Mouse (Mus musculus) spleen, adult 18-20 months (tissue): Measurements from ENCODE around the gene Ifi47.
A peak's percentile ranks its signal among the peaks of the same experiment; 100 is the strongest.
"Not testable (repeated sequence)": the region's sequence is repeated elsewhere in the genome, so short reads cannot be mapped to it uniquely, and the experiment has no call there.

ENCODE experiments used
- DNase-seq, 2 experiments: peaks; one replicate each; pipeline ENCODE4 v3.0.0; 2022; ENCODE audit warnings: mixed read lengths in 2 of 2

Gene Ifi47

DNA sequence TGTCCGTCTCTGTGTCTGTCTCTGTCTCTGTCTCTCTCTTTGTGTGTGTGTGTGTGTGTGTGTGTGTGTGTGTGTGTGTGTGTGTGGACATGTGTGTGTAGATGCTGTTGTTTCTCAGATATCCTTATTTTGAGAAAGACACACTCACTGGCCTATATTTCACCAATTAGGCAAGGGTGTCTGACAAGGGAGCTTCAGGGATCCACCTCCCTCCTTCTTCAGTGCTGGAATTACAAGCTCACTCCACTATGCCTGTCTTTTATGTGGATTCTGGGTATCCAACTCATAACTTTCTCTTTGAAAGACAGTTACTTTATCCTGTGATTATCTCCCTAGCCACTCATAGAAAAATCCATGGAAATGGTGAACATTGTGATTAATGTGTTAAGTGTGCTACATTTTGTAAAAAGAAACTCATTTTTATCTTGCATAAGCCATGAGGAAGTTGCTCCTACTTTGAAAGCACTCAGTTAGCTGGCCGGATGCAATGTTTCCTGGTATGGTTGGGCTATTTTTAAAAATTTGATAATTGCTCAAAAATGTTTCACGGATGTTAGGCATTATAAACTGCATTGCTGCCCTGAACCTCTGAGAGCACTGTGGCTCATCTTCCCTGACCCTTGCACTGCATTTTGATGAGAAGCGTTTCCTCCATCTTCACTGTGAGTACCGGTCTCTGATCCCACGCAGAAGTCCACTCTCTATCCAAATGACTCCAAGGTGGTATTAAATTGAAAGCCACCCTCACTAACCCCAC lies at the start of gene Ifi47:
TSS of gene Ifi47 (plus strand) at position 587 of the 757 bp plus-strand sequence.
- not testable (repeated sequence) for DNase-seq

DNA sequence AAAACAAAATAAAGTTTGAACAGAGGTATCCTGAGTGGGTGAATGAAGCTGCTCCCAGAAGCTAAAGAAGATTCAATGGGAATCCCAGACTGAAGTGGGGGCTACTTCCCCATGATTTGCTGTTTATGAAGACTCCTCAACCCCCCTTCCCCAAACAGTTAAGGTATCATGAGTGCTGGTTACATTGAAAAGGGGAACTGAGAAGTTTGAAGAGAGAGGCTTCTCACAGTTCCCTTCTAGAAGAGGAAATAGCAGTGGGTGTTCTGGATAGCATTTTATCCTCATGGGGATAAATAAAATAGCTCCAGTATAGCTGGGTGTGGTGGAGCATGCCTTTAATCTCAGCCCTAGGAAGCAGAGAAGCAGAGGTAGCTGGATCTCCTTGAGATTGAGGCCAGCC lies 26.3 kb upstream of the Ifi47 start:
- DNase-seq = not testable (repeated sequence)

DNA sequence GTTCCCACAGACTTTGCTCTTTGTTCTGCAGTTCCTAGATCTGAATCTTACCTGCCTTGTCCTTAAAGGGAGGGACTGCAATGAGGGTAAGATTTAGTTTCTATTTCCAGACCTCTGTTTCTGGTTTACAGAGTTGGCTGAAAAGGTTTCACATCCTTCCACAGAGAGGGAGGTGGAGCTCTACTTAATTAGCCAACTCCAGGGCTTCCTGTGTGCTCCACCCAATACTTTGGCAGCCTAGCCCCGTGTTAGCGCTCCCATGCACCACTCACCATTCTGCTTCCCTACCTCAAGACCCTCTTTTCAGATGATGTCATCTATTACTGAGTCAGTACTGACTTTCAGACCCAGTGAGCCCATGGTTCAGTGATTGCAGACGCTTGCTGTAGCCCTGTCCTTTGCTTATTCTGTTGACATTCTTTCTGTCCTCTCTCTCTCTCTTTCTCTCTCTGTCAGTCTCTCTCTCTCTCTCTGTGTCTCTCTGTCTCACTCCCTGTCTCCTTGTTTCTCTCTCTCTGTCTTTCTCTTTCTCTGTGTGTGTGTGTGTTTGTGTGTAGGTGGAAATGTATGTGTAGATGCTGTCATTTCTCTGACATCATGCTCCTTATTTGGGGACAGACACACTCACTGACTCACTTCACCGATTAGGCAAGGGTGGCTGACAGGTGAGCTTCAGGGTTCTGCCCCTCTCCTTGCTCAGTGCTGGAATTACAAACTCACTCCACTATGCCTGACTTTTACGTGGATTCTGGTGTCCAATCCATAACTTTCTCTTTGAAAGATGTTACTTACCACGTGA lies 25.1 kb upstream of the Ifi47 start, which contains the start of gene 9930111J21Rik2:
TSS of gene 9930111J21Rik2 (minus strand) at position 150 of the 799 bp plus-strand sequence.
- not testable (repeated sequence) for DNase-seq

- DNase-seq = not testable (repeated sequence)
Measured at GRCm38 (mm10) chr11:49051894-49052293, 24.5 kb upstream of the Ifi47 start.

DNA sequence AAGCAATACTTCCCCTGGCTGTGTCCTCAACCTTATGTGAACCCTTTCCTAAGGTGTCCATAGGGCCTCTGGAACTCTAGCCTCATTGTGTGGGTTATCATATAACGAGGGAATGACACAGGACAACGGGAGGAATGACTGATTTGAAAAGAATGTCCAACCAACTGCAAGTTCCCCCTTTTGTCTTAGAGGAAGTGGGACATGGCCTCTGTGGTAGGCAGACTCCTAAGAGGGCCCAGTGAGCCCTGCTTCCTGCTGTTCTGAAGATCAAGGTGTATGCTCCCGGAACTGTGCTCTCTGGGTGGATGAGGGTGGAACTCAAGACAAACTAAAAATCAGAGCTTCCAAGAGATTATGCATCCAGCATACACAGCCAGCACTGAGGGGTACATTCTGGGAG lies 16.3 kb upstream of the Ifi47 start:
- not testable (repeated sequence) for DNase-seq

DNA sequence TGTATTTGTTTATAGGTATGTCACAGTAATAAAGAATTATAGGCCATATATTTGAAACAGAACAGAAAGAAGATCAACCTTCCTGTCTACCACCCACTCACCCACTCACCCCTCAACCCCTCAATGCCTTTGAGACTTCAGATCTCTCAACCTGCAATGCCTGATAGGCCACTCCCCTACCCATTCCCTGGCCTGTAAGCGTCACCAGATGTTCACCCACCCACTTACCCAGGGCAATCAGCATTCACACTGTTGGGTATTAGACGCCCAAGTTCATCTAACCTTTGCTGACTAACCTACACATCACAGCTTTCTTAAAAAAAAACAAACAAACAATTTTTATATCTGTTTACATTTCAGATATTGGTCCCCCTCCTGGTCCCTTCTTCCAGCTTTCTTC lies 14.5 kb upstream of the Ifi47 start:
- DNase-seq = peak in 1 of 2 experiments; percentile 1

- DNase-seq = not testable (repeated sequence)
Measured at GRCm38 (mm10) chr11:49063713-49064469, 12.5 kb upstream of the Ifi47 start, which contains the start of gene Tgtp2. TSS of gene Tgtp2 (minus strand) at chr11:49064206.

GRCm38 (mm10) chr11:49068358-49068757 lies 8.0 kb upstream of the Ifi47 start:
- no peak for DNase-seq

- DNase-seq = no peak
Measured at GRCm38 (mm10) chr11:49077012-49077411, 625 bp downstream of the Ifi47 start.

DNA sequence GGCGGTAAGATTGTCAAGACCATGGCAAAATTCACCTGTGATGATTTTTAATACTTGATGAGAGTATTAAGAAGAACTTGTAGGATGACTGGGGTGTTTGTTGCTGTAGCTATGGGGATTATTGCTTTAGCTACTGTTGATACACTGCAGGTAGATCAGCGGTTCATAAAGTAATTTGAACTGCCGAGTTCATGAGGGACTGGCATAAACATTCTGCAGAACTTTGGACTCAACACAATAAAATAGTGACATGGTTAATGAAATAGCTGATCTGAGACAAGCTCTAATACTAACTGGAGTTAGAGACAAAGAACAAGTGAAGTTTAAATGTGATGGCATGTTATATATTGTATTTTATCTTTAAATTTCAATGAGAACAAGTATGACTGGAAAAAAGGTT lies 2.3 kb downstream of the Ifi47 start:
- no peak for DNase-seq

DNA sequence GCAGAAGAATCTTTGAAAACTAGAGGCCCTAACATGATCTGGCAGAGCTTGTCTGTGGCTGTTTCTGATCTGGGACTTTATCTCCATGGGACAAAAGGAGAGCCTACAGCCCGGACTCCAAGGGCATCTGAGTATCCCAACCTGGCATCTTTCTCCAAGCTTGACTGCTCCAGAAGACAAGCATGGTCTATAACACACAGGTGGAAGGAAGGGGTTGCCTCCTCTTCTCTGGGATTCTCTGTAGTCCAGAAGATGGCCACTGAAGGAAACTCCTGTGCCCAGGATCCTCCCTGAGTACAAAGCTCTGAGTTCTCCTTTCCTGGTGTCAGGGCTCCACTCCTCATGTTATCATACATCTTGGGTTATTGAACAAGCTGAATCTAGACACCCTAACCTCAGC lies 4.2 kb downstream of the Ifi47 start:
- DNase-seq = peak in 1 of 2 experiments; percentile 12

GRCm38 (mm10) chr11:49081356-49081755 lies 5.0 kb downstream of the Ifi47 start:
- DNase-seq = peak in 1 of 2 experiments; percentile 3

GRCm38 (mm10) chr11:49081886-49082285 lies 5.5 kb downstream of the Ifi47 start:
- peak in 1 of 2 experiments; percentile 2 for DNase-seq

GRCm38 (mm10) chr11:49083146-49083545 lies 6.8 kb downstream of the Ifi47 start:
- no peak for DNase-seq

DNA sequence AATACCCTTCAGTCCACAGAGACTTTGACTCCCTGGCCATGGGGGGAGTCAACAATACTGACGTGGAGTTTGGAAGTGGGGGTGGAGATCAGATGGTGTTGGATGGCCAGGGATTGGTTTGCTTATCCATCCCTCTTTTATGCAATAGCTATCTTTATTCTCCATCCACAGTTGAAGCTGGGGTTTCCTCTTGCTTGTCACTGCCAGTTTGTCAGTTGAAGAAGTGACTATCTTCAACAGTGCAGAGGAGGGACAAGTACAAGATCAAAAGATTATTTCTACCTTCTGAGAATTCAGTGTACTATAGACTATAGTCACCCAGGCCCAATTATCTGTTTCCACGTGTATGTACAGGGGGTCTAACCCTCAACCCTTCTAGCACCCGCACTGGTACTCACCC lies 7.4 kb downstream of the Ifi47 start:
- DNase-seq = no peak

DNA sequence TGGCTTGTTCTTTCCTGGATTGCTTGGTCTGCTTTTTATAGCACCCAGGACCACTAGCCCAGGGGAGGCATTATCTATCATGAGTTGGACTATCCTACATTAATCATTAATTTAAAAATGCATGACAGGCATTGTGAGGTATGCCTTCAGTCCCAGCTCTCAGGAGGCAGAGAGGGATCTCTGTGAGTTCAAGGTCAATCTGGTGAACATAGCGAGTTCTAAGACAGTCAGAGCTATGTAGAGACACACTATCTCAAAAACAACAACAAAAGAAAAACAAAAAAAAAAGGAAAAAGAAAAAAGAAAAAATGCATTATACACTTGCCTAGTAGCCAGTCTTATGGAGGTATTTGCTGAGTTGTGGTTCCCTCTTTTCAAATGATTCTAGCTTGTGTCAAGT lies 8.0 kb downstream of the Ifi47 start:
- DNase-seq = no peak

GRCm38 (mm10) chr11:49084875-49085274 lies 8.5 kb downstream of the Ifi47 start:
- peak in 1 of 2 experiments; percentile 30 for DNase-seq

DNA sequence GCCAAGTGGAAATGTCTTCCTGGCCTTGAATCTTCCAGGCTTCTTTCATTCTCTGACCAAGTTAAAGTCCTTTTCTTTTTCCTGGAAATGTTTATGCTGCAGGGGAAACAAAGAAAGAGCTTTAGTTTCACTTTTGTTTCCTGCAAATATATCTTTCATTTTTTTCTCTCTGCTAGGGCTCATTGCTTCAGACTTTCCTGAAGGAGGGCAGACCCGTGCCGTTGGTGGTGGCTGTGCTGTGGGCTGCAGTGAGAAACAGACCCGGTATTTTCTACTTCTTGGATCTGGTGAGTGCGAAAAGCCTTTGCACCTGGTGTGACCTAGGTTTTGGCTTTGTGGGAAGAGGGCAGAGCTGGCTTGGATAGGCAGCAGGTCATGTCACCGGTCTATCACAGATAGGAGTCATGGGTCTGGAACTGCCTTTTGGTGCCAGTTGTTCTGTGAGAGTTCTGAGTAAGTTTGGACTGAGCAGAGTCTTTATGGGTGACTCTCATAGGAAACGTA lies 10.5 kb downstream of the Ifi47 start:
- peak in 1 of 2 experiments; percentile 35 for DNase-seq

DNA sequence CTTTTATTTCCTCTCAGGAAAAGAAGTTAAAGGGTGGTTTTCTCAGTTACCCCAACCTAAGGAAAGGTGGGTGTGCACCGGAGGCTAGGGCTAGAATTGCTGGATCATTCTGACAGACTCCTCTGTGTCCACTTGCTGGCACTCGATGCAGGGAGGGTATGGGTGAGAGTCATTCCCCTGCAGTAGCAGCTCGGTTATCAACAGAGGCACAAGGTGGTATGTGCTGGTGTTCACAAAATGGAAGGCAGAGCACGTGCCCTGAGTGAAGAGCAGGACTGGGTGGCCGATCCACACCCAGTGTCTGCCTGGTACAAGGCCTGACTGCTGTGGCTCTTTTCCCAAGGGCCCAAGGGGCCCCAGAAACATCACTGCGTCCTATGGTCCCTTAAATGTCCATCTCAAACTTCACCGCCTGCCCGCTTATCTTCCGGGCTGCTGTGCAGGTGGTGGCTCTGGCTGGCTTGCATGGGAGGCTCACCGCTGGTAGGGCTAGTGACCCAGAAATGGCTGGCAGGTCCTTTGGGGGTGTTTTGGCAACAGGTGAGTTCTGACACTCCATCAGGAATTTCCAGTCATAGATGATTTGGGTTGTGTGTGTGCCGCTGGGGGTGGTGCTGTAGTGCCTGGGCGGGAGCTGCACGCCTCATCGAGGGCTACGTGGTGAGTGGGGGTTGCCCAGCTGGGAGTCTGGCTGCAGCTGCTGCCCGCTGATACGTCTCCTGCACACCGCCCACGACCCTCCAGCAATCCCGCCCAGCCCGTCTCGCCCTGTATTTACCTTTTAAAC lies 11.6 kb downstream of the Ifi47 start:
- peak; percentile 59 to 63 for DNase-seq

DNA sequence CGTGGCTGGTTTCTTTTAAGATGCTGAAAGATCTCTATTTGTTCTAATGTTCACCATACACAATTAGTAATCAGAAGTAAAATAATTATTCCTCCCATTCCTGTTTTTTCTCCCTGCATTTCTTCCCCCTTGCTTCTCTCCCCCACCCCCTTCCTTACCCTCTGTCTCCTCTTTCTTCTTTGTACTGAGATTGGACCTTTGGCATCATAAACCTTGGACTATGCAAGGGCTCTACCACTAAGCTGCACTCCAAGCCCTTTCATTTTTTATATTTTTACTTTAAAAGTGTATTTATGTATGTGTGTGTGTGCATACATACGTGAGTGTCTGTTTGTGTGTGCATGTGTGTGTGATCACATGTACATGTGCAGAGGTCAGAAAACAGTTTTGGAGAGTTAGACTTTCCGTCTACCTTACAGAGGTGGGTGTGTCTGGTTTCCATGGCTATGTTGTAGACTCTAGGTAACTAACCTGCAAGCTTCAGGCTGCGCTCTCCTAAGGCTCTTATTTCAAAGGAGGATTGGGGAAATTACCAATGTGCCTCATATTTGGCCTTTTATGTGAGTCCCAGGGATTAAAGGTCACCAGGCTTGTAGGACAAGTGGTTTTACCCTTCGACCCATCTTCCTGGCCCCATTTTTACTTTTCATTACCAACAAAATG lies 12.7 kb downstream of the Ifi47 start:
- DNase-seq = no peak
